Mouse (Mus musculus) lung, postnatal 0 days (tissue): Measurements from ENCODE around the gene Fblim1. TPM values are rescaled to one million over a fixed set of nuclear protein-coding genes. Genes with fewer than 3 reads are reported as not detected.

ENCODE experiments used
- ATAC-seq: fragments of 200-750 bp; cut with Nextera tagmentation; 2 replicates; pipeline ENCODE4 v1.8.0; 2017; ENCODE audit warnings: moderate library complexity
- DNase-seq: peaks from one replicate; pipeline ENCODE4 v3.0.0-alpha.2; 2016; ENCODE audit warnings: low spot score
- H3K27ac ChIP-seq: fragments of 300-500 bp; sonication (generic); 2 replicates; pipeline ENCODE4 v1.5.1; 2014; ENCODE audit warnings: antibody characterized with exemption, mild to moderate bottlenecking, low read length, mixed read lengths
- H3K27me3 ChIP-seq: fragments of 300-500 bp; sonication (generic); replicated peaks from 2 replicates; pipeline ENCODE4 v1.6.1; 2014; ENCODE audit warnings: low read length, mixed read lengths; ENCODE audit not compliant: insufficient read depth
- H3K36me3 ChIP-seq: fragments of 300-500 bp; sonication (generic); 2 replicates; pipeline ENCODE4 v1.6.1; 2014; ENCODE audit warnings: low read length, mixed read lengths; ENCODE audit not compliant: insufficient read depth
- H3K4me1 ChIP-seq: fragments of 300-500 bp; sonication (generic); 2 replicates; pipeline ENCODE4 v1.6.1; 2014; ENCODE audit warnings: antibody characterized with exemption, low read depth, low read length, mixed read lengths; ENCODE audit not compliant: insufficient read depth
- H3K4me2 ChIP-seq: fragments of 300-500 bp; sonication (generic); replicated peaks from 2 replicates; pipeline ENCODE4 v1.6.1; 2014; ENCODE audit warnings: low read depth, mild to moderate bottlenecking, low read length, moderate library complexity, mixed read lengths
- H3K4me3 ChIP-seq: fragments of 300-500 bp; sonication (generic); 2 replicates; pipeline ENCODE4 v1.5.1; 2014; ENCODE audit warnings: low read depth, low read length
- H3K9ac ChIP-seq: fragments of 300-500 bp; sonication (generic); replicated peaks from 2 replicates; pipeline ENCODE4 v1.6.1; 2014; ENCODE audit warnings: low read depth, mild to moderate bottlenecking
- H3K9me3 ChIP-seq: fragments of 300-500 bp; sonication (generic); 2 replicates; pipeline ENCODE4 v1.6.1; 2016; ENCODE audit warnings: low read length, mixed read lengths
- CTCF ChIP-seq: IDR thresholded peaks from 2 replicates; pipeline ENCODE4 v1.5.1; 2016; ENCODE audit warnings: antibody characterized with exemption, mild to moderate bottlenecking
- EP300 ChIP-seq: IDR thresholded peaks from 2 replicates; pipeline ENCODE4 v1.6.1; 2016; ENCODE audit warnings: antibody characterized with exemption, mild to moderate bottlenecking, control low read depth
- WGBS: fragments of 180-500 bp; shearing (Covaris S2); extraction: QIAGEN DNeasy Blood & Tissue Kit; methylation state at CpG from one replicate; pipeline ENCODE4 v1.1.7; 2014; 5-methylcytosine and 5-hydroxymethylcytosine counted together
- polyA plus RNA-seq: library from polyadenylated mRNA; unstranded; fragments of >200 nt; fragmentation: Nextera tagmentation; extraction: Ambion mirVana; gene quantifications from 2 replicates; pipeline ENCODE4 v1.2.1, GENCODE M21; 2015

Fblim1 gene
- polyA plus RNA-seq, 1 experiment from 2014 or later = 52.3 TPM

DNA sequence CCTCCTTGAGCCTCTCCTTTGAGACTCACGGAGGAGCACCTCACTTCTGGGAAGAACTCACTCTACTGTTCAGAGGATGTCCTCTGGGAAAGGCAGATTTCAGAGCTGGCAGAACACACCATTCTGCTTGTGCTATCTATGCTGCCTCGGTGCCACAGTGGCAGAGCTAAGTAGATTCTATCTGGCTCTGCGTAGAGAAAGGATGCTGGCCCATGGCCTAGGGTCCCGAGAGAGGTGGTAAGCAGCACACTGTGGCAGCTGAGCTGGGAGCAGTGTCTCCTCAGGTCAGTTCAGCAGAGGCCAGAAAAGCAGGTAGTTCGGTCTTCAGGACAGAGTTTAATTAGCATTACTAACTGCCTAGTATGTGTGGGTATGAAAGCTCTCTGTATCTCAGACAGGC is 42.4 kb upstream of the Fblim1 start:
- no peak for ATAC-seq
- Histone ChIP-seq H3K4me3 (no peak overlapping the region), H3K9ac (no peak overlapping the region), H3K9me3 (no peaks in the 10 kb centered on the region), H3K4me1 (peaks cover 6% of the 10 kb centered on the region; the same call in 1 of the 2 replicates), H3K27me3 (no peaks in the 10 kb centered on the region), H3K36me3 (no peaks in the 10 kb centered on the region), H3K27ac (no peak overlapping the region), H3K4me2 (no peak overlapping the region)
- TF ChIP-seq CTCF (no peak), EP300 (no peak)
- DNase-seq = no peak
- 88% methylated on average over 5 of the region's 5 CpGs for WGBS

DNA sequence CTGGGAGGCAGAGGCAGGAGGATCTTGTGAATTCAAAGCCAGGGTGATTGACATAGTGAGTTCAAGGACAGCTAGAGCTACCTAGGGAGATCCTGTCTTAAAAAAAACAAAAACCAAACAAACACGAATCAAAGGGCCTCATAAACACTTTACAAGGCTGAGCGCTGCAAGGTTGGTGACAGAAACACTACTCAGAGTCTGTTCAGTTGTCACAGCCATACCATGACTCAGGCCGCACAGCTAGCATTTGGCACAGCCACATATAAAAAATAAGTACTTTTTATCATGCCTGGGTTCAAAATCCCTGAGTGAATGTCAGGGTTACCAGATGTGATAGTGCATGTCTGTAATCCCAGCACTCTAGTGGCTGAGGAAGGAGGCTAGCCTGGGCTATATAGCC is 41.3 kb upstream of the Fblim1 start:
- Histone ChIP-seq H3K27ac (no peak overlapping the region), H3K27me3 (no peaks in the 10 kb centered on the region), H3K9ac (no peak overlapping the region), H3K36me3 (no peaks in the 10 kb centered on the region), H3K9me3 (no peaks in the 10 kb centered on the region), H3K4me1 (peaks cover 6% of the 10 kb centered on the region; the same call in 1 of the 2 replicates), H3K4me2 (no peak overlapping the region), H3K4me3 (no peak overlapping the region)
- TF ChIP-seq CTCF (no peak), EP300 (no peak)
- ATAC-seq (no peak), DNase-seq (no peak)
- WGBS = 87% methylated on average over 3 of the region's 3 CpGs

DNA sequence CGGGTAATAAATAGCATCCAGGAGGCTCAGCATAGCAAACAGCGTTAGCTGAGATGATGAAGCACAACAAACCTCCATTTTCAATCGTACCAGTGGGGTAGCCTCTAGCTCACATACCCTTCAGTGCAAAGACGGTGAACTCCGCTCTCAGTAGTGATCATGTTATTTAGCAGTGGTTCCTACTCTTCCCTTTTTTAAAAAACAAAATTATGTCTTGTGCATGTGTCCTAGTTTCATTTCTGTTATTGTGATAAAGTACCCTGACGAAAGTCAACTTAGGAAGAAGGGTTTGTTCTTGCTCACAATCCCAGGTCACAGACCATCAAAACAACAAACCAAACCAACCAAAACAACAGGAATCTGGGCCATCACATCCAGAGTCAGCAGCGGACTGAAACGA is 40.1 kb upstream of the Fblim1 start:
- no peaks in the 10 kb centered on the region for H3K36me3 ChIP-seq
- H3K4me1 ChIP-seq = peaks cover 6% of the 10 kb centered on the region; the same call in 1 of the 2 replicates
- H3K27me3 ChIP-seq = no peaks in the 10 kb centered on the region
- no peak for TF ChIP-seq CTCF
- H3K9ac ChIP-seq = no peak overlapping the region
- H3K27ac ChIP-seq = no peak overlapping the region
- H3K4me3 ChIP-seq = no peak overlapping the region
- ATAC-seq (no peak), DNase-seq (no peak)
- no peak overlapping the region for H3K4me2 ChIP-seq
- WGBS = 89% methylated on average over 8 of the region's 8 CpGs
- H3K9me3 ChIP-seq = no peaks in the 10 kb centered on the region

DNA sequence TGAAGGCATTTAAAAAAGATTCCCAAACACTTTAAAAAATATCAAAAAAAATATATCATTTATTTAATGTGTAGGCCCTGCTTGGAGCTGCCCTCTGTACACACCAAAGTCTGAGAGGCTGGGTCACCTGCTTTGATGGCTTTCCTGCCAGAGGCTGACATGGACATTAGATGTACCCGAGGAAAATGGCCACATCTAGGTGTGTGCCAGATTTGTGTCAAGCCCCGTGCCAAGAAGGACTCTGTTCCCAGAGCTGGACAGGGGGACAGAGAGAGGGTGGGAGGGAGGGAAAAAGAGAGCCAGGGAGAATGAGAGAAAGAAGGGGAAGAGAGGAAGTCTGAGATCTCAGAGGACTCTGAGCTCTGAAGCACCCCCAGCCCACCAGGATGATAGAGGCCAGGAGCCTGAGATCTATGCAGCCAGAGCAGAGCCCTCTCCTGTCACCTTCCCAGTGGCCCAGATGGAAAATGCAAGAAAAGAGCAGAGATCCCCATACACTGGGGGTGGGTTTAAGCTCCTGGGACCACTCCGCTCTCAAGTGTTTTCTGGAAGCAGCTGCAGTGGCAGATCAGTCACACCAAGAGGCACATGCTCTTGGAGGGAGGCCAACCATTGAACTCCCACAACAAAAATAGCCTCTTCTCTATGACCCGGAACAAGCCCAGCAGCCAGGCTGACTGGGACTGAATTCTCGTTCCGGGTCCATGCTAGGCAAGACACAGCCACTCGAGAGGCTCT is 37.4 kb upstream of the Fblim1 start:
- Histone ChIP-seq H3K4me3 (no peak overlapping the region), H3K9ac (0 out of 2 replicates have a peak overlapping the region, but pooled peaks have one; percentile 3), H3K27ac (peak overlapping the region; percentile 73), H3K4me2 (no peak overlapping the region), H3K27me3 (no peaks in the 10 kb centered on the region), H3K9me3 (no peaks in the 10 kb centered on the region), H3K36me3 (no peaks in the 10 kb centered on the region), H3K4me1 (peaks cover 2% of the 10 kb centered on the region; the same call in 1 of the 2 replicates)
- WGBS = 26% methylated on average over 7 of the region's 7 CpGs
- TF ChIP-seq EP300 (no peak), CTCF (no peak; the same call in 1 of the 2 replicates)
- DNase-seq (peak; percentile 89), ATAC-seq (peak; percentile 80)

DNA sequence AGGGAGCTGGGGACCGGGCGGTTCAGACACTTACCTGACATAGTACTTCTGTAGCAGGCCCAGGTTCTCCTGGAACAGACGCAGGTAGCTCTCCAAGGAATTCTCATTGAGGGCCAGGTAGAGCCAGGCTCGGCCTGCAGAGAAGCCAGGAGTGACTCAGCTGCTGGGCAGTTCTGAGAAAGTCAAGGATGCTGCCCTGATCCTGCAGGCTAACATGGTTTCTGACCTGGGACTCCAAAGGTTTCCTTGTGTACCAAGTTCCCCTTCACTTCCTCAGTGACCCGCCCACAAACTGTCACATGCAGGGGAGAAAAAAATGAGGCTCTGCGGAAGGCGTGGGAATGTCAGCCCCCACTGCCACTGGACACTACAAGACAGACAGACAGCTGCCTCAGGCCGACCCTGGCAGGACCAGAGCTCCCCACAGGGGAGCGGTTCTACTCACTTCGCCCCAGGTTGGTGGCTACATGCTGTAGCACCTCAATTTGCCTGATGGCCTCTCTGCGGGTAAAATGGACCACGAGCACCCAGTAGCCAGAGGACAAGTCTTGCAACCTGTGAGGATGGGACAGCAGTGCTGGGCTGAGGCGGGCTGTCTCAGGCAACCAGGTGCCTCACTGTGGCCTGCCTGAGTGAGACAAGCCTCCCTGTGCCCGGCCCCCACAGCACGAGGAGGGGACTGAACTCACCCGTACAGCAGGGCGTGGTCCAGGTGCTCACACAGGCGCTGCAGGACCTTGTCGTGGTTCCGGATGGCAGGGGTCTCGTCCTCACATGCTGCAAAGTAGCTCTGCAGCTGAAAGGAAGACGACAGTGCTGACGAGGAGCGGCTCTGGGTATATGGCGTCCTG is 36.3 kb upstream of the Fblim1 start:
- DNase-seq (no peak), ATAC-seq (no peak)

DNA sequence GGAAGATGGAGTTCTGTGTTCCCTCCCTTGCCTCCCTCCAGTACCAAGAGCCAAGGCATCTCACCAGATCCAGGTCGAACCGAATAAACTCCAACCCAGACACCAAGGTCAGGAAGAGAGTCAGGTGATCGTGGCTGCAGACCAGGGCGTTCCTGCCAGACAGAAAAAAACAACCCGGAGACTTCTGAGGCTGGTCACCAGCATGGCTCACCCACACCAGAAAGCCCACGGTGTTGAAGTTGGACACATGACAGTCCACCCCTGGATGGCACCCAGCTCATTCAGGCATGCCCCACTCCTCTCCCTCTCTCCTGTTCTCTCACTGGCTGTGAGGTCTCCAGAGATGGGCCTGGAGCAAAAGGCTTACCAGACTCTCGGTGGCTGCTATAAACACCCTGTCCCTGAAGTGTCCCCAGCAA is 35.5 kb upstream of the Fblim1 start:
- Histone ChIP-seq H3K9me3 (no peaks in the 10 kb centered on the region), H3K4me3 (no peak overlapping the region), H3K27me3 (no peaks in the 10 kb centered on the region), H3K36me3 (peaks cover 13% of the 10 kb centered on the region; the same call in 1 of the 2 replicates), H3K4me2 (no peak overlapping the region), H3K4me1 (peaks cover 2% of the 10 kb centered on the region; the same call in 1 of the 2 replicates), H3K27ac (no peak overlapping the region), H3K9ac (no peak overlapping the region)
- peak; percentile 3; the same call in 1 of the 2 replicates for ATAC-seq
- WGBS = 81% methylated on average over 7 of the region's 7 CpGs
- no peak for TF ChIP-seq CTCF
- no peak for TF ChIP-seq EP300
- no peak for DNase-seq

More for the DNA sequence above, 36.3 kb upstream of the Fblim1 start:
- Histone ChIP-seq H3K27me3 (no peaks in the 10 kb centered on the region), H3K9me3 (no peaks in the 10 kb centered on the region), H3K4me1 (peaks cover 2% of the 10 kb centered on the region; the same call in 1 of the 2 replicates), H3K4me3 (no peak overlapping the region), H3K9ac (no peak overlapping the region), H3K4me2 (no peak overlapping the region), H3K36me3 (peaks cover 10% of the 10 kb centered on the region; the same call in 1 of the 2 replicates), H3K27ac (0 out of 2 replicates have a peak overlapping the region, but pooled peaks have one; percentile 20)
- TF ChIP-seq EP300 (no peak), CTCF (no peak)
- 82% methylated on average over 25 of the region's 25 CpGs for WGBS
